Mouse (Mus musculus) liver, postnatal 0 days (tissue): ENCODE measurements at regions not wholly inside any gene's neighbourhood (a gene's known extent, or its start where the extent isn't known, plus 50 kb on each side); places are given as distances from the start of the nearest gene placed in this dataset.

Experiments used
- ATAC-seq: fragments of 200-750 bp; cut with Nextera tagmentation; 2 replicates; pipeline ENCODE4 v1.8.0; 2017; ENCODE audit warnings: mild to moderate bottlenecking, moderate library complexity
- DNase-seq: peaks from one replicate; pipeline ENCODE4 v3.0.0-alpha.2; 2016
- H3K27ac ChIP-seq: fragments of 300-500 bp; sonication (generic); 2 replicates; pipeline ENCODE4 v1.5.1; 2014; ENCODE audit warnings: antibody characterized with exemption, moderate library complexity, mild to moderate bottlenecking, low read depth
- H3K27me3 ChIP-seq: fragments of 300-500 bp; sonication (generic); 2 replicates; pipeline ENCODE4 v1.6.1; 2014; ENCODE audit warnings: low read length, control low read depth, mixed read lengths; ENCODE audit not compliant: insufficient read depth
- H3K36me3 ChIP-seq: fragments of 300-500 bp; sonication (generic); replicated peaks from 2 replicates; pipeline ENCODE4 v1.6.1; 2014; ENCODE audit warnings: mild to moderate bottlenecking, control low read depth, low read length, moderate library complexity, mixed read lengths; ENCODE audit not compliant: insufficient read depth
- H3K4me1 ChIP-seq: fragments of 300-500 bp; sonication (generic); 2 replicates; pipeline ENCODE4 v1.6.1; 2014; ENCODE audit warnings: antibody characterized with exemption, mild to moderate bottlenecking, control low read depth; ENCODE audit not compliant: insufficient read depth
- H3K4me2 ChIP-seq: fragments of 300-500 bp; sonication (generic); 2 replicates; pipeline ENCODE4 v1.6.1; 2014; ENCODE audit warnings: low read depth, mild to moderate bottlenecking, low read length, moderate library complexity, mixed read lengths
- H3K4me3 ChIP-seq: fragments of 300-500 bp; sonication (generic); 2 replicates; pipeline ENCODE4 v1.5.1; 2014; ENCODE audit warnings: low read depth, low read length
- H3K9ac ChIP-seq: fragments of 300-500 bp; sonication (generic); replicated peaks from 2 replicates; pipeline ENCODE4 v1.6.1; 2014; ENCODE audit warnings: mild to moderate bottlenecking, moderate library complexity
- H3K9me3 ChIP-seq: fragments of 300-500 bp; sonication (generic); 2 replicates; pipeline ENCODE4 v1.6.1; 2016; ENCODE audit warnings: mild to moderate bottlenecking, control low read depth, low read length, mixed read lengths
- CTCF ChIP-seq: sonication (generic); IDR thresholded peaks from 2 replicates; pipeline ENCODE4 v1.5.1; 2016; ENCODE audit warnings: antibody characterized with exemption, low read depth
- EP300 ChIP-seq: IDR thresholded peaks from 2 replicates; pipeline ENCODE4 v1.6.1; 2016; ENCODE audit warnings: antibody characterized with exemption, low read depth, mild to moderate bottlenecking
- WGBS: fragments of 180-500 bp; shearing (Covaris S2); extraction: QIAGEN DNeasy Blood & Tissue Kit; methylation state at CpG from one replicate; pipeline ENCODE4 v1.1.7; 2014; ENCODE audit not compliant: insufficient replicate concordance; 5-methylcytosine and 5-hydroxymethylcytosine counted together

DNA sequence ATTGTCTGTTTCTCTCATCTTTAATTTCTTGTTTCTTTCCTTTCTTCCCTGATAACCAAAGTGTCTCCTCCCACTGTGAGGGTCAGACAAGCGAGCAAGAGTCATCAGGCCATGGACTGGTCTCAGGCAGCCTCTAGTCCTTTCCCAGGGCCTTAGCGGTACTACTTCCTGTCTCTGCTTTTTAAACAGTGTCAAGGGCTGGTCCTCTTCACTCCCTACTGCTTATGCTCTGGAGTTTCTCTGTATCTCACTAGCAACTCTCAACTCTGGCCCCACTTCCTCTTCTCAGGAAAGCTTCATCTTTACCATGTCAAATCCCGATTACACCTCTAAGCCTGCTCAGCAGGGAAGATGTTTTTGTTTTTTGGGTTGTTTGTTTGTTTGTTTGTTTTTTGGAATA lies 124.1 kb downstream of the Pten start:
- no peak overlapping the region for H3K9ac ChIP-seq
- H3K27ac ChIP-seq = no peak overlapping the region
- H3K4me2 ChIP-seq = no peak overlapping the region
- H3K27me3 ChIP-seq = no peaks in the 10 kb centered on the region
- WGBS = 49% methylated on average over 3 of the region's 3 CpGs
- H3K4me3 ChIP-seq = no peak overlapping the region
- H3K4me1 ChIP-seq = 0 out of 2 replicates have a peak, but pooled peaks cover 2% of the 10 kb centered on the region
- no peaks in the 10 kb centered on the region for H3K9me3 ChIP-seq
- ATAC-seq (no peak), DNase-seq (no peak)
- TF ChIP-seq CTCF (no peak), EP300 (no peak)
- H3K36me3 ChIP-seq = no peaks in the 10 kb centered on the region

DNA sequence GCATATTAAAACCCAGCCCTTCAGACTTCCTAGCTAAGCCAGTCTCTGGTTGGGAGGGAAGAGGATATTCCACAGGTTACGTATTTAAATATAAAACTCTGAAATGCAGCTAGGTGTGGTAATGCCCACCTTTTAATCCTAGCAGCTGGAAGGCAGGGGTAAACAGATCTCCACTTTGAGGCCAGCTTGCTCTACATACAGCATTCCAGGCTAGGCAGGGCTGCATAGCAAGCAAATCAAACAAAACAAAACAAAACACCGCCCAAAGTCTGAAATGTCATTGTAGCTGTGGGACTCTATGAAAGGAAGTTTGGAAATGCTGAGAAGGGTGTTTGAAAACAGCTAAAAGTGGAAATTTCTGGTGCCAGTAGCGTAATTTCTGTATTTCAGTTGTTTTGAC lies 127.0 kb downstream of the Pten start:
- Histone ChIP-seq H3K27me3 (no peaks in the 10 kb centered on the region), H3K9me3 (no peaks in the 10 kb centered on the region), H3K4me3 (no peak overlapping the region), H3K9ac (no peak overlapping the region), H3K4me1 (0 out of 2 replicates have a peak, but pooled peaks cover 2% of the 10 kb centered on the region), H3K4me2 (no peak overlapping the region), H3K27ac (no peak overlapping the region), H3K36me3 (no peaks in the 10 kb centered on the region)
- DNase-seq (no peak), ATAC-seq (no peak)
- TF ChIP-seq EP300 (no peak), CTCF (no peak)
- WGBS = 65% methylated on average over 3 of the region's 3 CpGs

DNA sequence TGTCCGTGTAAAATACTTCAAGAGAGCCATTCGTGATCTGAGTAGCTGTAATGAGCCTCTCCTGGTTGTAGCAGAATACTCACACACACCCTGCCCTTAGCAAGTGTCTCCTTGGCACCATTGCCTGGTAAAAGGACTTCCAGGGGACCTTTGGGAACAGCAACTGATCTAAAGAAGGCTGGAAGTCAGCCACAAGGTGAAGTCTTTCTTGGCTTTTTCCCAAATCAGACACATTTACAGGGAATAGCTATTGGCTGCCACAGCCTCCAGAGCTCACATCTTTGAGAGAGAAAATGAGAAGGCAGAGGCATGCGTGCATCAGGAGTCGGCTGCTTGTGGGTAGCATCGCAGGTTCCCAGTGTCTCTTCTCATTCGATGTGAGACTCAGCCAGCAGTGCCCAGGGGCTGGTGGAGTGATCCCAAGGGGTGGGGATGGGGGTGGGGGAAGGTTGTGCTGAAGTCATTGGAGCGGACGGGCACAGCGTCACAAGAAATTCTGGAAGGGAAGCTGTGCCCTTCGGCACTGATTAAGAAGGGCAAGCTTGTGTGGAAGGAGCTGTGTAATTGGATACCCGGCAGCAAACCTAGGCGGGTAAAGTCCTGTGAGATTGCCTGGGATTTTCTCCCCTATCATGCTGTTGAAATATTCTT lies 128.3 kb downstream of the Pten start:
- Histone ChIP-seq H3K4me3 (no peak overlapping the region), H3K27ac (no peak overlapping the region), H3K9me3 (no peaks in the 10 kb centered on the region), H3K4me2 (no peak overlapping the region), H3K9ac (no peak overlapping the region), H3K36me3 (no peaks in the 10 kb centered on the region), H3K27me3 (no peaks in the 10 kb centered on the region), H3K4me1 (0 out of 2 replicates have a peak, but pooled peaks cover 2% of the 10 kb centered on the region)
- no peak for ATAC-seq
- no peak for TF ChIP-seq CTCF
- no peak for TF ChIP-seq EP300
- WGBS = 66% methylated on average over 12 of the region's 12 CpGs
- DNase-seq = no peak

DNA sequence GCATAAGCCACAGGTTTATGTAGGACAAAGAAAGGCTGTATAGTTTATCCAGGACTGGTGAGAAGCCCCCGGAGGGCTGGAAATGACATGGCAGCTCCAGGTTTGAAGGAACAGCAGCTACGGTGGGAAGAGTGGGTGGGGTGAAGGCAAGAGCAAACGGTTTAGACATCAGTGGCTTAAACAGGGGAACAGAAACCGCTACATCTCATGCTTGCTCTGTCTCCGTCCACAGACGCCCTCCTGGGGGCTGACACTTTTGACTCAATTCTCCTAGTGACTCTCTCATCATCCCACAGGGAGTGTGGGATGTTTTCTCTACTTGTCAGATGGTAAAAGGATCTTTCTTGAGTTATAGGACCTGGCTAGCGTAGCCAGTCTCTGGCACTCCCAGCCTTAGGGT lies 129.9 kb downstream of the Pten start:
- H3K9me3 ChIP-seq = no peaks in the 10 kb centered on the region
- H3K36me3 ChIP-seq = no peaks in the 10 kb centered on the region
- no peak overlapping the region for H3K4me2 ChIP-seq
- H3K4me1 ChIP-seq = 0 out of 2 replicates have a peak, but pooled peaks cover 2% of the 10 kb centered on the region
- no peak overlapping the region for H3K4me3 ChIP-seq
- DNase-seq (no peak), ATAC-seq (no peak)
- 67% methylated on average over 7 of the region's 7 CpGs for WGBS
- no peaks in the 10 kb centered on the region for H3K27me3 ChIP-seq
- no peak for TF ChIP-seq EP300
- no peak for TF ChIP-seq CTCF
- no peak overlapping the region for H3K27ac ChIP-seq
- H3K9ac ChIP-seq = no peak overlapping the region

DNA sequence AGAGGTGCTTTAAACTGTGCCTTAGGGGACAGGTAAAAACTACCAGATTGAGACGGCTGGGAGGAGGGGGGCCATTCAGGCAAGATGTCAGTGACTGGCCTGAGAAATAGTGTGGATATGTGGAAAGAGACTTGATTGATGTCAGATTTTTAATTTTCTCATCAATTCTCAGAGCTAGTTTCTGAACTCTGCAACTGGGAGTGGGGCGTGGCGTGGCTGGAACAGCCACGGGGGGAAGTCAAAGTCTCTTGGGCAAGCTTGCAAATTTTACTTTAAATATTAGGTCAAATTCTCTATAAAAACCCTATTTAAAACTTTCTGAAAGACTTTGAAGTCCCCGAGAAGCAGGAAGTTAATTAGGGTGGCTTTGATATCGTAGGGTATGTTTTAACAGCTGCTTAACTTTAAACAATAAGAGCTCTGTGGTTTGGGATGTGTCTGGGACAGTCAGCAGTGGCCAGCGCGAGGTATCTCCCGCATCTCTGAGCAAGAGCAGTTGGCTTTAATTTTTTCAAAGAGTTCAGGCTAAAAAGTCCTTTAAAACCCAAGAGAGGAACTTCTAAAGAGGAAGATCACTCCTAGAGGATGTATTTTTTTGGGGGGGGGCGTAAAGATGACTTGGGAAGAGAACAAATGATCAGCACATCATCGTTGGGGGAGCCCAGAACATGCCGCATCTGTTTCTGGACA lies 131.5 kb downstream of the Pten start:
- H3K27me3 ChIP-seq = no peaks in the 10 kb centered on the region
- H3K9ac ChIP-seq = no peak overlapping the region
- H3K4me1 ChIP-seq = 0 out of 2 replicates have a peak, but pooled peaks cover 2% of the 10 kb centered on the region
- H3K36me3 ChIP-seq = no peaks in the 10 kb centered on the region
- DNase-seq = no peak
- TF ChIP-seq EP300 (no peak), CTCF (no peak)
- H3K4me3 ChIP-seq = no peak overlapping the region
- H3K4me2 ChIP-seq = no peak overlapping the region
- H3K27ac ChIP-seq = no peak overlapping the region
- no peaks in the 10 kb centered on the region for H3K9me3 ChIP-seq
- WGBS = 65% methylated on average over 12 of the region's 12 CpGs
- ATAC-seq = no peak

DNA sequence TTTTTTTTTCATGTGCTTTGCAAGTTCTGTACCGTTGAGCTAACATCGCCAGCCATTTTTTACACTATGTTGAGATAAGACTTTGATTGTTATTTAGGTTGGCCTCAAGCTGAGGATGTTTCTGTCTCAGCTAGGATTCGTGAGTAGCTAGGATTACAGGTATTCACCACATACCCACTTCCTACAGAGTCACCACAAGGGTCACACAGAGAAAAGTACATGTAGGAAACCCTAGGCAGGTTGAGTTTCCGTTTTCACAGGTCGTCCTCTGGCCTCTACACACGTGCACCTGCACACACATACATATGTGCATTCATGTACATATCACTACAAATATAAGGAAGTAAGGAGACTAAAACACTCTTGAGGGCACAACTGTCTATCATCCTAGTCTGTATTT lies 133.5 kb downstream of the Pten start:
- no peak overlapping the region for H3K4me3 ChIP-seq
- no peaks in the 10 kb centered on the region for H3K4me1 ChIP-seq
- ATAC-seq (no peak), DNase-seq (no peak)
- no peaks in the 10 kb centered on the region for H3K9me3 ChIP-seq
- 72% methylated on average over 6 of the region's 6 CpGs for WGBS
- H3K27me3 ChIP-seq = no peaks in the 10 kb centered on the region
- H3K27ac ChIP-seq = no peak overlapping the region
- no peaks in the 10 kb centered on the region for H3K36me3 ChIP-seq
- TF ChIP-seq EP300 (no peak), CTCF (no peak)
- no peak overlapping the region for H3K9ac ChIP-seq
- H3K4me2 ChIP-seq = no peak overlapping the region

DNA sequence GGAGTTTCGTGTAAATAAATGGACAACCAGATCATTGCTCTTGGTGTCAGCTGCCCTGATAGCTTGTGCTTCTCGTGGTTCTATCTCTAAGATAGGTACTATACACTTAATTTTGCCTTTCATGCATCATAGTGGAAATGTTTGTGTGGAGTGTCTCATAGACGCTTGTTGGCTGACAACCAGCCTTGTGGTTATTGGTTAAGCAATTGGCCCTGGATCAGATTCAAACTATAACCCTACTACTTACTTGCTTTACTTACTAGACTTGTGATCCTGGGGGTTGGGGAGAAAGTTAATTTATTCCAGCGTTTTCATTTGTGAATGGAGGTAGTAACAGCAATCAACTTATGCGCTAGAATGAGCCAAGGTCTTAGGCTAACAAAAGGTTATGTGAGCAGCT lies 135.2 kb downstream of the Pten start:
- Histone ChIP-seq H3K4me1 (no peaks in the 10 kb centered on the region), H3K9me3 (no peaks in the 10 kb centered on the region), H3K27me3 (no peaks in the 10 kb centered on the region), H3K36me3 (no peaks in the 10 kb centered on the region), H3K4me2 (no peak overlapping the region), H3K9ac (no peak overlapping the region), H3K27ac (no peak overlapping the region), H3K4me3 (no peak overlapping the region)
- TF ChIP-seq CTCF = no peak
- TF ChIP-seq EP300 = no peak
- no peak for ATAC-seq
- 70% methylated on average over 5 of the region's 5 CpGs for WGBS
- no peak for DNase-seq
